Mouse (Mus musculus) liver, postnatal 0 days (tissue): Measurements from ENCODE around the gene Gm5089. TPM values are rescaled to one million over a fixed set of nuclear protein-coding genes. Genes with fewer than 3 reads are reported as not detected.
"Not testable (repeated sequence)": the region's sequence is repeated elsewhere in the genome, so short reads cannot be mapped to it uniquely, and the experiment has no call there.

Experiments
- ATAC-seq: fragments of 200-750 bp; cut with Nextera tagmentation; 2 replicates; pipeline ENCODE4 v1.8.0; 2017; ENCODE audit warnings: mild to moderate bottlenecking, moderate library complexity
- DNase-seq: peaks from one replicate; pipeline ENCODE4 v3.0.0-alpha.2; 2016
- H3K27ac ChIP-seq: fragments of 300-500 bp; sonication (generic); 2 replicates; pipeline ENCODE4 v1.5.1; 2014; ENCODE audit warnings: antibody characterized with exemption, moderate library complexity, mild to moderate bottlenecking, low read depth
- H3K27me3 ChIP-seq: fragments of 300-500 bp; sonication (generic); 2 replicates; pipeline ENCODE4 v1.6.1; 2014; ENCODE audit warnings: low read length, control low read depth, mixed read lengths; ENCODE audit not compliant: insufficient read depth
- H3K36me3 ChIP-seq: fragments of 300-500 bp; sonication (generic); replicated peaks from 2 replicates; pipeline ENCODE4 v1.6.1; 2014; ENCODE audit warnings: mild to moderate bottlenecking, control low read depth, low read length, moderate library complexity, mixed read lengths; ENCODE audit not compliant: insufficient read depth
- H3K4me1 ChIP-seq: fragments of 300-500 bp; sonication (generic); 2 replicates; pipeline ENCODE4 v1.6.1; 2014; ENCODE audit warnings: antibody characterized with exemption, mild to moderate bottlenecking, control low read depth; ENCODE audit not compliant: insufficient read depth
- H3K4me2 ChIP-seq: fragments of 300-500 bp; sonication (generic); 2 replicates; pipeline ENCODE4 v1.6.1; 2014; ENCODE audit warnings: low read depth, mild to moderate bottlenecking, low read length, moderate library complexity, mixed read lengths
- H3K4me3 ChIP-seq: fragments of 300-500 bp; sonication (generic); 2 replicates; pipeline ENCODE4 v1.5.1; 2014; ENCODE audit warnings: low read depth, low read length
- H3K9ac ChIP-seq: fragments of 300-500 bp; sonication (generic); replicated peaks from 2 replicates; pipeline ENCODE4 v1.6.1; 2014; ENCODE audit warnings: mild to moderate bottlenecking, moderate library complexity
- H3K9me3 ChIP-seq: fragments of 300-500 bp; sonication (generic); 2 replicates; pipeline ENCODE4 v1.6.1; 2016; ENCODE audit warnings: mild to moderate bottlenecking, control low read depth, low read length, mixed read lengths
- CTCF ChIP-seq: sonication (generic); IDR thresholded peaks from 2 replicates; pipeline ENCODE4 v1.5.1; 2016; ENCODE audit warnings: antibody characterized with exemption, low read depth
- EP300 ChIP-seq: IDR thresholded peaks from 2 replicates; pipeline ENCODE4 v1.6.1; 2016; ENCODE audit warnings: antibody characterized with exemption, low read depth, mild to moderate bottlenecking
- WGBS: fragments of 180-500 bp; shearing (Covaris S2); extraction: QIAGEN DNeasy Blood & Tissue Kit; methylation state at CpG from one replicate; pipeline ENCODE4 v1.1.7; 2014; ENCODE audit not compliant: insufficient replicate concordance; 5-methylcytosine and 5-hydroxymethylcytosine counted together
- polyA plus RNA-seq: library from polyadenylated mRNA; unstranded; fragments of >200 nt; fragmentation: Nextera tagmentation; extraction: Ambion mirVana; gene quantifications from 2 replicates; pipeline ENCODE4 v1.2.1, GENCODE M21; 2015

The Gm5089 gene
- polyA plus RNA-seq, 1 experiment from 2014 or later, result not detected

GRCm38 (mm10) chr14:122460226-122460625, 9.3 kb upstream of the Gm5089 start:
- Histone ChIP-seq H3K27me3 (peaks cover 56% of the 10 kb centered on the region), H3K36me3 (no peaks in the 10 kb centered on the region), H3K4me3 (no peak overlapping the region), H3K4me2 (no peak overlapping the region), H3K9me3 (no peaks in the 10 kb centered on the region), H3K9ac (no peak overlapping the region), H3K4me1 (peaks cover 12% of the 10 kb centered on the region), H3K27ac (no peak overlapping the region)
- DNase-seq, result no peak
- no peak for ATAC-seq
- 56% methylated on average over 5 of the region's 5 CpGs for WGBS
- TF ChIP-seq EP300, result no peak
- no peak for TF ChIP-seq CTCF

GRCm38 (mm10) chr14:122459776-122460175, 8.9 kb upstream of the Gm5089 start:
- Histone ChIP-seq H3K9me3 (no peaks in the 10 kb centered on the region), H3K27ac (no peak overlapping the region), H3K36me3 (no peaks in the 10 kb centered on the region), H3K4me1 (peaks cover 12% of the 10 kb centered on the region), H3K9ac (no peak overlapping the region), H3K4me3 (no peak overlapping the region), H3K4me2 (no peak overlapping the region), H3K27me3 (peaks cover 56% of the 10 kb centered on the region)
- no peak for DNase-seq
- TF ChIP-seq EP300, result no peak
- TF ChIP-seq CTCF, result no peak
- 100% methylated on average over 1 of the region's 1 CpGs for whole genome bisulfite sequencing
- no peak for ATAC-seq

- H3K9me3 ChIP-seq, H3K4me2 ChIP-seq, H3K27ac ChIP-seq, H3K36me3 ChIP-seq, DNase-seq, H3K4me3 ChIP-seq, ATAC-seq, H3K9ac ChIP-seq: not testable (repeated sequence)
- peaks cover 54% of the 10 kb centered on the region for H3K27me3 ChIP-seq
- WGBS, result 63% methylated on average over 7 of the region's 12 CpGs
- H3K4me1 ChIP-seq, result peaks cover 12% of the 10 kb centered on the region
Observed at GRCm38 (mm10) chr14:122459332-122459731, 8.4 kb upstream of the Gm5089 start.

GRCm38 (mm10) chr14:122455562-122455958, 4.6 kb upstream of the Gm5089 start:
- Histone ChIP-seq H3K4me3 (no peak overlapping the region), H3K4me2 (no peak overlapping the region), H3K4me1 (0 out of 2 replicates have a peak, but pooled peaks cover 3% of the 10 kb centered on the region), H3K27me3 (peaks cover 64% of the 10 kb centered on the region), H3K27ac (no peak overlapping the region), H3K36me3 (no peaks in the 10 kb centered on the region), H3K9me3 (no peaks in the 10 kb centered on the region), H3K9ac (no peak overlapping the region)
- TF ChIP-seq EP300 (no peak), CTCF (no peak)
- DNase-seq (no peak), ATAC-seq (no peak)
- WGBS, result 74% methylated on average over 4 of the region's 4 CpGs

- peaks cover 65% of the 10 kb centered on the region for H3K27me3 ChIP-seq
Observed at GRCm38 (mm10) chr14:122454901-122455561, 4.1 kb upstream of the Gm5089 start.

GRCm38 (mm10) chr14:122453996-122454738, 3.3 kb upstream of the Gm5089 start:
- peaks cover 69% of the 10 kb centered on the region for H3K27me3 ChIP-seq
- ATAC-seq, result no peak
- TF ChIP-seq EP300 (no peak), CTCF (no peak)
- 20% methylated on average over 12 of the region's 12 CpGs for WGBS
- 0 out of 2 replicates have a peak, but pooled peaks cover 3% of the 10 kb centered on the region for H3K4me1 ChIP-seq
- no peaks in the 10 kb centered on the region for H3K9me3 ChIP-seq
- H3K4me3 ChIP-seq, result peak overlapping the region; percentile 35
- no peak overlapping the region for H3K27ac ChIP-seq
- H3K36me3 ChIP-seq, result no peaks in the 10 kb centered on the region
- H3K4me2 ChIP-seq, result peak overlapping the region; percentile 62
- no peak overlapping the region for H3K9ac ChIP-seq
- no peak for DNase-seq

More at GRCm38 (mm10) chr14:122454901-122455561, 4.1 kb upstream of the Gm5089 start:
- 58% methylated on average over 10 of the region's 10 CpGs for WGBS
- Histone ChIP-seq H3K4me3 (no peak overlapping the region), H3K9ac (no peak overlapping the region), H3K4me2 (no peak overlapping the region), H3K9me3 (no peaks in the 10 kb centered on the region), H3K36me3 (no peaks in the 10 kb centered on the region), H3K27ac (no peak overlapping the region), H3K4me1 (0 out of 2 replicates have a peak, but pooled peaks cover 3% of the 10 kb centered on the region)
- TF ChIP-seq EP300 (no peak), CTCF (no peak)
- no peak for DNase-seq
- no peak for ATAC-seq
